Mouse (Mus musculus): ENCODE data around the gene Ltbp2. TPM values are rescaled to one million over a fixed set of nuclear protein-coding genes. Genes with fewer than 3 reads are reported as not detected.
A peak's percentile ranks its signal among the peaks of the same experiment; 100 is the strongest.

Ltbp2 gene
- polyA plus RNA-seq, 1 experiment: 182 TPM

DNA sequence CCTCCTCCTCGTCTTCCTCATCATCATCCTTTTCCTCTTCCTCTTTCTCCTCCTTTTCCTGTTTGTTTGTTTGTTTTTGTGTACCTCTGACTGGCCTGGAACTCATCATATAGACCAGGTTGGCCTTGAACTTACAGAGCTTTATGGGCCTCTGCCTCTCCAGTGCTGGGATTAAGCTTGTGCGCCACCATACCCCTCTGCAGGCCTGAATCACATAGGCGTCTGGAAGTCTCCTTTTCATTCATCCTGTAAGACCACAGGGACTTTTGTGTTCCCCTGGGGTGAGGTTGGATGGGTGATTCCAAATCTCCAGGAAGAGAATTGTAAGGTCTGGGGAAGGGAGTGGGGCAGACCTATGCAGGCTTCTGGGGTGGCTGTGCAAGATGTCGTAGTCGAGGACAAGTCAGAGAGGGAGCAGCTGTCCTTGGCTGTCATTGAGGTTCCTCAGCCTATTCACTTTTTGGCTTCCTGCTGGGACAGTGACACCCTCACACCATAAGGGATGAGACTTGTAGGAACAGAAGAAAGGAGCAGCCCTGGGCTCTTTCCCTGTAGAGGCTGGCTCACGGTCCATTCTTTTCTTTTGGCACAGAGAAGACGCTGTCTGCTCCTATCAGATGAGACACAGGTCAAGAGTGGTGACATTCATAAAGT is 8.2 kb upstream of the Ltbp2 start:
- TF ChIP-seq POLR2A (IDR thresholded peaks at IDR 0.05; ENCODE audit: low read depth, low read length) (no peak), CTCF (IDR thresholded peaks at IDR 0.05; ENCODE audit: borderline replicate concordance, insufficient read depth, low read length) (no peak)
- H3K4me3 ChIP-seq (ENCODE audit: insufficient read depth, low read length): no peak overlapping the region
- H3K4me1 ChIP-seq (ENCODE audit: control insufficient read depth, insufficient read depth, low read length): peaks cover 30% of the 10 kb centered on the region
- peak overlapping the region; percentile 90 for H3K27ac ChIP-seq (ENCODE audit: insufficient read depth, low read length)

- Histone ChIP-seq H3K27ac (ENCODE audit: insufficient read depth, low read length) (no peak overlapping the region), H3K4me3 (ENCODE audit: insufficient read depth, low read length) (no peak overlapping the region), H3K4me1 (ENCODE audit: control insufficient read depth, insufficient read depth, low read length) (peaks cover 33% of the 10 kb centered on the region)
- TF ChIP-seq POLR2A (IDR thresholded peaks at IDR 0.05; ENCODE audit: low read depth, low read length) (no peak), CTCF (IDR thresholded peaks at IDR 0.05; ENCODE audit: borderline replicate concordance, insufficient read depth, low read length) (no peak)
These were observed 6.5 kb upstream of the Ltbp2 start for GRCm38 (mm10) chr12:84882796-84883195.

DNA sequence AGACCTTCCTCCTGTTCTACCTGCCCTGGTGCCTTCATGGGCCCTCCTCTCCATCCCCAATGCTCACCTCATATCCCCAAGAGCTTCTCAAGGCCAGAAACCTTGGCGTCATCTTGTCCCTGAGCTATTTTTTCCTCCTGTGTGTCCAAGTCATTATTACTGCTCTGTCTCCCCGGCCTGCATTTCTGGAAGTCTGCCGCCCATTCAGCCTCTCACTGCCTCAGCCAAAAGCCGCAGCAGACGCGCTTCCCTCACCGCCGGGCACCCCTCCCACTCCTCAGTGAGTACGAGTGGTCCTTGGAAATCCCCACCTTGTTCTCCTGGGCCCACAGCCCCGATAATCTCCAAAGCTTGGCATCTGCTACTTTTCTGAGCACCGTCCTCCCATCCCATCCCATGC is 3.8 kb upstream of the Ltbp2 start:
- H3K4me1 ChIP-seq (ENCODE audit: control insufficient read depth, insufficient read depth, low read length): peaks cover 22% of the 10 kb centered on the region
- peak overlapping the region; percentile 82 for H3K27ac ChIP-seq (ENCODE audit: insufficient read depth, low read length)
- no peak overlapping the region for H3K4me3 ChIP-seq (ENCODE audit: insufficient read depth, low read length)
- TF ChIP-seq CTCF (IDR thresholded peaks at IDR 0.05; ENCODE audit: borderline replicate concordance, insufficient read depth, low read length) (no peak), POLR2A (IDR thresholded peaks at IDR 0.05; ENCODE audit: low read depth, low read length) (no peak)

- Histone ChIP-seq H3K4me1 (ENCODE audit: control insufficient read depth, insufficient read depth, low read length) (peaks cover 10% of the 10 kb centered on the region), H3K4me3 (ENCODE audit: insufficient read depth, low read length) (peak overlapping the region; percentile 59), H3K27ac (ENCODE audit: insufficient read depth, low read length) (peak overlapping the region; percentile 30)
- TF ChIP-seq POLR2A (IDR thresholded peaks at IDR 0.05; ENCODE audit: low read depth, low read length) (peak; percentile 75), CTCF (IDR thresholded peaks at IDR 0.05; ENCODE audit: borderline replicate concordance, insufficient read depth, low read length) (no peak)
These were observed 411 bp downstream of the Ltbp2 start for GRCm38 (mm10) chr12:84875761-84876480.

- peak overlapping the region; percentile 59 for H3K4me3 ChIP-seq (ENCODE audit: insufficient read depth, low read length)
- H3K4me1 ChIP-seq (ENCODE audit: control insufficient read depth, insufficient read depth, low read length): peaks cover under 1% of the 10 kb centered on the region; the same call in 1 of the 2 replicates
- TF ChIP-seq POLR2A (IDR thresholded peaks at IDR 0.05; ENCODE audit: low read depth, low read length) (no peak), CTCF (IDR thresholded peaks at IDR 0.05; ENCODE audit: borderline replicate concordance, insufficient read depth, low read length) (peak; percentile 58; the same call in 1 of the 2 replicates)
- H3K27ac ChIP-seq (ENCODE audit: insufficient read depth, low read length): no peak overlapping the region
These were observed 2.9 kb downstream of the Ltbp2 start for GRCm38 (mm10) chr12:84873434-84873833.

DNA sequence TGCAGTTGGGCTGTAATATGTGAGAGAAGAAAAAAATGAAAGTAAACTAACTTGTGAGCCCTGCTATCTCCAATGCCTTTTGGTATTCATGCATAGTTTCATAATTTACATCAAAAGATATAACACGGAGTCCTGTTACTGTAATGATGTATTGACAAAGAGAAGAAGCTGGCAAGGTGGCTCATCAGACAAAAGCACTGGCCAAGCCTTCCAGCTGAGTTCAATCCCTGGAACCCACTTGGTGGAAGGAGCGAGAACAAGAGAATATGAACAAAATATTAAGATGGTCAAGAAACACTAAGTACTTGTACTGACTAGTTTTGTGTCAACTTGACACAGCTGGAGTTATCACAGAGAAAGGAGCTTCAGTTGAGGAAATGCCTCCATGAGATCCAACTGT is 4.0 kb downstream of the Ltbp2 start:
- TF ChIP-seq POLR2A (IDR thresholded peaks at IDR 0.05; ENCODE audit: low read depth, low read length): no peak
- TF ChIP-seq CTCF (IDR thresholded peaks at IDR 0.05; ENCODE audit: borderline replicate concordance, insufficient read depth, low read length): no peak
- H3K4me3 ChIP-seq (ENCODE audit: insufficient read depth, low read length): no peak overlapping the region
- no peak overlapping the region for H3K27ac ChIP-seq (ENCODE audit: insufficient read depth, low read length)
- no peaks in the 10 kb centered on the region for H3K4me1 ChIP-seq (ENCODE audit: control insufficient read depth, insufficient read depth, low read length)

DNA sequence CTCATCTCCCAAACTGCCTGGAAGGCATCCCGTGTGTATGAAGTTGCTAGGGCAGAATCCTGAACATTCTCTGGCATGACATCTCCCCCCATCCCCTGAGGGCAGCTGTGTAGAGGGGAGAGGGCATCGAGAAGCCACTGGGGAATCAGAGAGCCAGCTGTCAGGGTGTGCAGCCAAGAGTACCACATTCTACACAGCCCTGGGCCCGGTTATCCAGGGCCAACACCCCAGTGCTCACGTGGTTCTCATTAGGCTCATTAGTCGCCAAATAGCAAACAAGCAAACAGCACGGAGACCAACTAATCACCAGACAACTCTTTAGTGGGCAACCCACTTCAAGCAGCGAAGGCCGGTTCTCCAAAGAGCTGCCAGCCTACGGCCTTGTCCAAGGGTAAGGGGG is 10.9 kb downstream of the Ltbp2 start:
- TF ChIP-seq CTCF (IDR thresholded peaks at IDR 0.05; ENCODE audit: borderline replicate concordance, insufficient read depth, low read length) (no peak), POLR2A (IDR thresholded peaks at IDR 0.05; ENCODE audit: low read depth, low read length) (no peak)
- Histone ChIP-seq H3K4me3 (ENCODE audit: insufficient read depth, low read length) (no peak overlapping the region), H3K4me1 (ENCODE audit: control insufficient read depth, insufficient read depth, low read length) (peaks cover 19% of the 10 kb centered on the region), H3K27ac (ENCODE audit: insufficient read depth, low read length) (peak overlapping the region; percentile 76)

DNA sequence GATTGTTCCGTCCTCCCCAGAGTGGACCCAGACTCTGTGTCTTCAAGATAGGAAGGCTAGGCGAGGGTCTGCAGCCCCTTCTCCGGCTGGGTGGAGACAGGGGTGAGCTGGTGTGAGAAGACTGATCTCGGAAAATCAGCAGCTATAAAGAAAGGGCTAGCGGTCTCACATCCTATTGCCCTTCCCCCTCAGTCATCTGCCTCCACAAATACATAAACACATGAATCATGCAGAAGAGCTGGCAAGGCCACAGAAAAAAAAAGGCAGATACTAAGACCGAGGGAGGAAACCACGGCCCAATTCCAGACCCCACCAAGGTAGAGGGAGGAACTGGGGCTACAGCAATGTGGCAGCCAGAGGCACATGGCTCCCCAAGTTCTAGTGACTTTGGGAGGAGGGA is 11.5 kb downstream of the Ltbp2 start:
- TF ChIP-seq POLR2A (IDR thresholded peaks at IDR 0.05; ENCODE audit: low read depth, low read length) (no peak), CTCF (IDR thresholded peaks at IDR 0.05; ENCODE audit: borderline replicate concordance, insufficient read depth, low read length) (no peak)
- Histone ChIP-seq H3K4me1 (ENCODE audit: control insufficient read depth, insufficient read depth, low read length) (peaks cover 19% of the 10 kb centered on the region), H3K27ac (ENCODE audit: insufficient read depth, low read length) (peak overlapping the region; percentile 76), H3K4me3 (ENCODE audit: insufficient read depth, low read length) (no peak overlapping the region)

GRCm38 (mm10) chr12:84863196-84863595 is 13.1 kb downstream of the Ltbp2 start:
- TF ChIP-seq CTCF (IDR thresholded peaks at IDR 0.05; ENCODE audit: borderline replicate concordance, insufficient read depth, low read length) (no peak), POLR2A (IDR thresholded peaks at IDR 0.05; ENCODE audit: low read depth, low read length) (no peak)
- H3K27ac ChIP-seq (ENCODE audit: insufficient read depth, low read length): 0 out of 2 replicates have a peak overlapping the region, but pooled peaks have one; percentile 13
- H3K4me1 ChIP-seq (ENCODE audit: control insufficient read depth, insufficient read depth, low read length): peaks cover 23% of the 10 kb centered on the region
- H3K4me3 ChIP-seq (ENCODE audit: insufficient read depth, low read length): no peak overlapping the region
